Mouse (Mus musculus): Measurements from ENCODE around the gene Fut11. TPM values are rescaled to one million over a fixed set of nuclear protein-coding genes. Genes with fewer than 3 reads are reported as not detected.

Fut11 gene
- polyA plus RNA-seq (2021; fragmentation: Nextera tagmentation), result 11.0 and 12.2 TPM in 2 replicates
- long read RNA-seq, experiment 1, full-length matches to known transcripts, result 52 of 63 reads
- long read RNA-seq, experiment 1, partial matches to known transcripts, result 2 of 63 reads
- long read RNA-seq, experiment 1, other reads (novel, unspliced or antisense), result 9 of 63 reads
- long read RNA-seq, experiment 2, full-length matches to known transcripts, result 19 of 24 reads
- long read RNA-seq, experiment 2, partial matches to known transcripts, result 0 of 24 reads
- long read RNA-seq, experiment 2, other reads (novel, unspliced or antisense), result 5 of 24 reads

GRCm38 (mm10) chr14:20694884-20695760 is at the start of gene Fut11:
Fut11 (plus strand) TSS chr14:20694968.

GRCm38 (mm10) chr14:20656361-20656760 is 38.4 kb upstream of the Fut11 start, which contains the start of gene Myoz1:
Myoz1 (minus strand) TSS chr14:20656540.

GRCm38 (mm10) chr14:20668154-20668810 is 26.5 kb upstream of the Fut11 start, which contains the start of gene Synpo2l:
Synpo2l (minus strand) TSS chr14:20668354.

GRCm38 (mm10) chr14:20674064-20674833 is 20.5 kb upstream of the Fut11 start, which contains the start of gene Sec24c:
Sec24c (plus strand) TSS chr14:20674308.

GRCm38 (mm10) chr14:20702741-20703381 is 8.1 kb downstream of the Fut11 start, which contains the start of gene Chchd1:
Chchd1 (plus strand) TSS chr14:20703006.

GRCm38 (mm10) chr14:20707201-20708190 is 12.7 kb downstream of the Fut11 start, which contains the start of gene Zswim8:
Zswim8 (plus strand) TSS chr14:20707552.

GRCm38 (mm10) chr14:20733952-20734774 is 39.4 kb downstream of the Fut11 start, which contains the start of gene Ndst2:
Ndst2 (minus strand) TSS chr14:20734562.

Other genes starting within 250 kb of the Fut11 start
- 0.93 and 1.6 TPM in 2 replicates for gene Cfap70, start 242.7 kb upstream of the Fut11 start, polyA plus RNA-seq (2021; fragmentation: Nextera tagmentation)
- gene Anxa7, start 214.8 kb upstream of the Fut11 start, polyA plus RNA-seq (2021; fragmentation: Nextera tagmentation), result 42.5 and 51.7 TPM in 2 replicates
- 0.11 TPM in 1 of 2 replicates, not detected in the other for gene Mss51, start 198.1 kb upstream of the Fut11 start, polyA plus RNA-seq (2021; fragmentation: Nextera tagmentation)
- 32.3 and 37.2 TPM in 2 replicates for gene Ppp3cb, start 148.4 kb upstream of the Fut11 start, polyA plus RNA-seq (2021; fragmentation: Nextera tagmentation)
- gene Usp54, start 53.9 kb upstream of the Fut11 start, polyA plus RNA-seq (2021; fragmentation: Nextera tagmentation), result 12.8 and 13.5 TPM in 2 replicates
- gene Myoz1, start 38.4 kb upstream of the Fut11 start, polyA plus RNA-seq (2021; fragmentation: Nextera tagmentation), result not detected in 2 replicates
- 0.05 and 0.09 TPM in 2 replicates for gene Synpo2l, start 26.6 kb upstream of the Fut11 start, polyA plus RNA-seq (2021; fragmentation: Nextera tagmentation)
- 62.8 and 95.0 TPM in 2 replicates for gene Sec24c, start 20.7 kb upstream of the Fut11 start, polyA plus RNA-seq (2021; fragmentation: Nextera tagmentation)
- gene Chchd1, start 8.0 kb downstream of the Fut11 start, polyA plus RNA-seq (2021; fragmentation: Nextera tagmentation), result 222 and 224 TPM in 2 replicates
- gene Zswim8, start 12.6 kb downstream of the Fut11 start, polyA plus RNA-seq (2021; fragmentation: Nextera tagmentation), result 13.0 and 14.4 TPM in 2 replicates
- 2.5 and 5.5 TPM in 2 replicates for gene Ndst2, start 39.6 kb downstream of the Fut11 start, polyA plus RNA-seq (2021; fragmentation: Nextera tagmentation)
- 288 and 311 TPM in 2 replicates for gene Camk2g, start 99.1 kb downstream of the Fut11 start, polyA plus RNA-seq (2021; fragmentation: Nextera tagmentation)
- 1.4 and 1.5 TPM in 2 replicates for gene Plau, start 141.7 kb downstream of the Fut11 start, polyA plus RNA-seq (2021; fragmentation: Nextera tagmentation)
- gene Vcl, start 234.4 kb downstream of the Fut11 start, polyA plus RNA-seq (2021; fragmentation: Nextera tagmentation), result 3.2 and 4.4 TPM in 2 replicates